Mouse (Mus musculus): Measurements from ENCODE around the gene Ppm1h.

Ppm1h gene

GRCm38 (mm10) chr10:122860076-122860475, 181.5 kb downstream of the Ppm1h start:
- no peak for DNase-seq (ENCODE audit: low read depth)

GRCm38 (mm10) chr10:122861696-122862385, 183.3 kb downstream of the Ppm1h start:
- DNase-seq (ENCODE audit: low read depth), result no peak

GRCm38 (mm10) chr10:122862386-122863023, 183.9 kb downstream of the Ppm1h start:
- no peak for DNase-seq (ENCODE audit: low read depth)

- no peak for DNase-seq (ENCODE audit: low read depth)
Measured at GRCm38 (mm10) chr10:122869865-122870503, 191.4 kb downstream of the Ppm1h start.

GRCm38 (mm10) chr10:122870848-122871494, 192.4 kb downstream of the Ppm1h start:
- DNase-seq (ENCODE audit: low read depth), result no peak

GRCm38 (mm10) chr10:122872720-122873119, 194.2 kb downstream of the Ppm1h start:
- no peak for DNase-seq (ENCODE audit: low read depth)

GRCm38 (mm10) chr10:122876964-122877363, 198.4 kb downstream of the Ppm1h start:
- DNase-seq (ENCODE audit: low read depth), result no peak

- DNase-seq (ENCODE audit: low read depth), result no peak
Measured at GRCm38 (mm10) chr10:122877436-122877835, 198.9 kb downstream of the Ppm1h start.

GRCm38 (mm10) chr10:122881456-122881855, 202.9 kb downstream of the Ppm1h start:
- no peak for DNase-seq (ENCODE audit: low read depth)

- DNase-seq (ENCODE audit: low read depth), result peak; percentile 20
Measured at GRCm38 (mm10) chr10:122882614-122883013, 204.1 kb downstream of the Ppm1h start.

- DNase-seq (ENCODE audit: low read depth), result no peak
Measured at GRCm38 (mm10) chr10:122883823-122884743, 205.5 kb downstream of the Ppm1h start.

- no peak for DNase-seq (ENCODE audit: low read depth)
Measured at GRCm38 (mm10) chr10:122885301-122885700, 206.7 kb downstream of the Ppm1h start.

- peak; percentile 14 for DNase-seq (ENCODE audit: low read depth)
Measured at GRCm38 (mm10) chr10:122886055-122886915, 207.7 kb downstream of the Ppm1h start.

- no peak for DNase-seq (ENCODE audit: low read depth)
Measured at GRCm38 (mm10) chr10:122886916-122887527, 208.5 kb downstream of the Ppm1h start.

GRCm38 (mm10) chr10:122887528-122888183, 209.1 kb downstream of the Ppm1h start:
- no peak for DNase-seq (ENCODE audit: low read depth)

- DNase-seq (ENCODE audit: low read depth), result no peak
Measured at GRCm38 (mm10) chr10:122890682-122891350, 212.3 kb downstream of the Ppm1h start.

GRCm38 (mm10) chr10:122891461-122891860, 212.9 kb downstream of the Ppm1h start:
- no peak for DNase-seq (ENCODE audit: low read depth)

- DNase-seq (ENCODE audit: low read depth), result no peak
Measured at GRCm38 (mm10) chr10:122894555-122895069, 216.1 kb downstream of the Ppm1h start.
